Mouse (Mus musculus) cerebellum, adult 9-11 months (tissue): ENCODE data around the gene Nlrc4.

ENCODE experiments used
- DNase-seq: peaks from one replicate; pipeline ENCODE4 v3.0.0; 2022

Nlrc4 gene

GRCm38 (mm10) chr17:74424401-74425005 lies 34.4 kb downstream of the Nlrc4 start:
- DNase-seq: no peak

- DNase-seq: no peak
Measured at GRCm38 (mm10) chr17:74420656-74421055, 38.3 kb downstream of the Nlrc4 start.

GRCm38 (mm10) chr17:74418171-74418570 lies 40.8 kb downstream of the Nlrc4 start:
- DNase-seq: no peak

GRCm38 (mm10) chr17:74416841-74417360 lies 42.0 kb downstream of the Nlrc4 start:
- DNase-seq: no peak

- no peak for DNase-seq
Measured at GRCm38 (mm10) chr17:74414671-74415070, 44.3 kb downstream of the Nlrc4 start.

GRCm38 (mm10) chr17:74413324-74413723 lies 45.6 kb downstream of the Nlrc4 start:
- no peak for DNase-seq

GRCm38 (mm10) chr17:74409722-74410121 lies 49.2 kb downstream of the Nlrc4 start:
- DNase-seq: no peak

- DNase-seq: no peak
Measured at GRCm38 (mm10) chr17:74406487-74406886, 52.5 kb downstream of the Nlrc4 start.

GRCm38 (mm10) chr17:74402486-74403222 lies 56.3 kb downstream of the Nlrc4 start:
- no peak for DNase-seq

- no peak for DNase-seq
Measured at GRCm38 (mm10) chr17:74397173-74397572, 61.8 kb downstream of the Nlrc4 start.

- no peak for DNase-seq
Measured at GRCm38 (mm10) chr17:74396766-74397165, 62.2 kb downstream of the Nlrc4 start.

GRCm38 (mm10) chr17:74395383-74396065 lies 63.4 kb downstream of the Nlrc4 start, which contains the start of gene Slc30a6:
Gene Slc30a6, plus strand, starts transcription at chr17:74395608.
- peak; percentile 97 for DNase-seq

GRCm38 (mm10) chr17:74394855-74395254 lies 64.1 kb downstream of the Nlrc4 start:
- DNase-seq: peak; percentile 31

GRCm38 (mm10) chr17:74394381-74394780 lies 64.6 kb downstream of the Nlrc4 start:
- DNase-seq: no peak

GRCm38 (mm10) chr17:74389847-74390246 lies 69.1 kb downstream of the Nlrc4 start:
- no peak for DNase-seq

- no peak for DNase-seq
Measured at GRCm38 (mm10) chr17:74386657-74387056, 72.3 kb downstream of the Nlrc4 start.

- no peak for DNase-seq
Measured at GRCm38 (mm10) chr17:74376916-74377315, 82.0 kb downstream of the Nlrc4 start.
